Mouse (Mus musculus) hindbrain, embryonic 11.5 days (tissue): ENCODE data around the gene Srl. TPM values are rescaled to one million over a fixed set of nuclear protein-coding genes. Genes with fewer than 3 reads are reported as not detected.

Source experiments
- ATAC-seq: fragments of 200-750 bp; cut with Nextera tagmentation; 2 replicates; pipeline ENCODE4 v1.8.0; 2017; ENCODE audit warnings: mild to moderate bottlenecking, moderate TSS enrichment, moderate library complexity; ENCODE audit not compliant: low FRiP score
- DNase-seq: peaks from one replicate; pipeline ENCODE4 v3.0.0-alpha.2; 2015; ENCODE audit warnings: low spot score
- H3K27ac ChIP-seq: fragments of 300-500 bp; sonication (generic); 2 replicates; pipeline ENCODE4 v1.5.1; 2014; ENCODE audit warnings: mild to moderate bottlenecking, low read depth, low read length
- H3K27me3 ChIP-seq: fragments of 300-500 bp; sonication (generic); 2 replicates; pipeline ENCODE4 v1.6.1; 2014; ENCODE audit warnings: mild to moderate bottlenecking, low read length, moderate library complexity, mixed read lengths; ENCODE audit not compliant: control insufficient read depth, insufficient read depth
- H3K36me3 ChIP-seq: fragments of 300-500 bp; sonication (generic); 2 replicates; pipeline ENCODE4 v1.6.1; 2014; ENCODE audit warnings: mild to moderate bottlenecking, low read length, moderate library complexity, mixed read lengths; ENCODE audit not compliant: control insufficient read depth, insufficient read depth
- H3K4me1 ChIP-seq: fragments of 300-500 bp; sonication (generic); replicated peaks from 2 replicates; pipeline ENCODE4 v1.6.1; 2014; ENCODE audit warnings: low read length, mixed read lengths; ENCODE audit not compliant: control insufficient read depth, insufficient read depth
- H3K4me2 ChIP-seq: fragments of 300-500 bp; sonication (generic); replicated peaks from 2 replicates; pipeline ENCODE4 v1.6.1; 2014; ENCODE audit warnings: mild to moderate bottlenecking, low read depth, low read length
- H3K4me3 ChIP-seq: fragments of 300-500 bp; sonication (generic); 2 replicates; pipeline ENCODE4 v1.5.1; 2014; ENCODE audit warnings: low read depth, low read length
- H3K9ac ChIP-seq: fragments of 300-500 bp; sonication (generic); 2 replicates; pipeline ENCODE4 v1.6.1; 2014; ENCODE audit warnings: low read depth, low read length
- H3K9me3 ChIP-seq: fragments of 300-500 bp; sonication (generic); 2 replicates; pipeline ENCODE4 v1.6.1; 2016; ENCODE audit warnings: low read length; ENCODE audit not compliant: control insufficient read depth
- WGBS: fragments of 180-500 bp; shearing (Covaris S2); extraction: QIAGEN DNeasy Blood & Tissue Kit; methylation state at CpG from one replicate; pipeline ENCODE4 v1.1.7; 2014; 5-methylcytosine and 5-hydroxymethylcytosine counted together
- polyA plus RNA-seq: library from polyadenylated mRNA; unstranded; fragments of >200 nt; fragmentation: Nextera tagmentation; extraction: Ambion mirVana; gene quantifications from 2 replicates; pipeline ENCODE4 v1.2.1, GENCODE M21; 2014

Gene Srl
- polyA plus RNA-seq, 1 experiment from 2014 or later: 21.2 TPM

GRCm38 (mm10) chr16:4558384-4558979 lies 16.9 kb upstream of the Srl start:
- peaks cover 3% of the 10 kb centered on the region; the same call in 1 of the 2 replicates for H3K4me1 ChIP-seq
- H3K4me3 ChIP-seq: peak overlapping the region; percentile 72
- peak overlapping the region; percentile 85 for H3K9ac ChIP-seq
- no peaks in the 10 kb centered on the region for H3K27me3 ChIP-seq
- H3K36me3 ChIP-seq: no peaks in the 10 kb centered on the region
- under 1% methylated on average over 37 of the region's 38 CpGs for WGBS
- H3K9me3 ChIP-seq: no peaks in the 10 kb centered on the region
- H3K4me2 ChIP-seq: peak overlapping the region; percentile 92
- DNase-seq (peak; percentile 93), ATAC-seq (peak; percentile 93)
- H3K27ac ChIP-seq: peak overlapping the region; percentile 82

GRCm38 (mm10) chr16:4557949-4558348 lies 16.3 kb upstream of the Srl start:
- DNase-seq (no peak), ATAC-seq (peak; percentile 23)
- Histone ChIP-seq H3K36me3 (no peaks in the 10 kb centered on the region), H3K9me3 (no peaks in the 10 kb centered on the region), H3K4me3 (peak overlapping the region; percentile 72), H3K9ac (peak overlapping the region; percentile 85), H3K27me3 (no peaks in the 10 kb centered on the region), H3K4me1 (peaks cover 3% of the 10 kb centered on the region), H3K4me2 (peak overlapping the region; percentile 92), H3K27ac (peak overlapping the region; percentile 58)
- WGBS: 1% methylated on average over 19 of the region's 19 CpGs

GRCm38 (mm10) chr16:4557085-4557484 lies 15.5 kb upstream of the Srl start:
- WGBS: 87% methylated on average over 1 of the region's 1 CpGs
- Histone ChIP-seq H3K36me3 (no peaks in the 10 kb centered on the region), H3K27me3 (no peaks in the 10 kb centered on the region), H3K4me1 (peaks cover 6% of the 10 kb centered on the region), H3K27ac (no peak overlapping the region), H3K4me3 (peak overlapping the region; percentile 72), H3K9ac (peak overlapping the region; percentile 85; the same call in 1 of the 2 replicates), H3K4me2 (peak overlapping the region; percentile 92), H3K9me3 (no peaks in the 10 kb centered on the region)
- DNase-seq (no peak), ATAC-seq (no peak)

- Histone ChIP-seq H3K4me3 (no peak overlapping the region), H3K9me3 (no peaks in the 10 kb centered on the region), H3K27ac (no peak overlapping the region), H3K4me2 (no peak overlapping the region), H3K4me1 (peaks cover 6% of the 10 kb centered on the region), H3K9ac (no peak overlapping the region), H3K36me3 (no peaks in the 10 kb centered on the region), H3K27me3 (no peaks in the 10 kb centered on the region)
- no peak for ATAC-seq
- 97% methylated on average over 1 of the region's 1 CpGs for WGBS
- no peak for DNase-seq
These were observed 13.9 kb upstream of the Srl start for GRCm38 (mm10) chr16:4555555-4555954.

- DNase-seq (peak; percentile 41), ATAC-seq (0 out of 2 replicates have a peak, but pooled peaks have one; percentile 14)
- H3K9me3 ChIP-seq: no peaks in the 10 kb centered on the region
- H3K27ac ChIP-seq: no peak overlapping the region
- 0 out of 2 replicates have a peak overlapping the region, but pooled peaks have one; percentile 7 for H3K9ac ChIP-seq
- no peak overlapping the region for H3K4me3 ChIP-seq
- H3K4me2 ChIP-seq: no peak overlapping the region
- H3K4me1 ChIP-seq: peaks cover 6% of the 10 kb centered on the region
- no peaks in the 10 kb centered on the region for H3K27me3 ChIP-seq
- H3K36me3 ChIP-seq: no peaks in the 10 kb centered on the region
- WGBS: 55% methylated on average over 6 of the region's 6 CpGs
These were observed 11.4 kb upstream of the Srl start for GRCm38 (mm10) chr16:4552829-4553550.

- Histone ChIP-seq H3K27ac (no peak overlapping the region), H3K4me2 (no peak overlapping the region), H3K9ac (no peak overlapping the region), H3K9me3 (no peaks in the 10 kb centered on the region), H3K36me3 (0 out of 2 replicates have a peak, but pooled peaks cover 2% of the 10 kb centered on the region), H3K27me3 (no peaks in the 10 kb centered on the region), H3K4me3 (no peak overlapping the region), H3K4me1 (peaks cover 2% of the 10 kb centered on the region; the same call in 1 of the 2 replicates)
- no peak for ATAC-seq
- WGBS: 92% methylated on average over 12 of the region's 12 CpGs
- DNase-seq: no peak
These were observed 10.3 kb upstream of the Srl start for GRCm38 (mm10) chr16:4551885-4552284.

- H3K36me3 ChIP-seq: peaks cover 3% of the 10 kb centered on the region; the same call in 1 of the 2 replicates
These were observed 9.4 kb upstream of the Srl start for GRCm38 (mm10) chr16:4551056-4551455.

GRCm38 (mm10) chr16:4548953-4549688 lies 7.5 kb upstream of the Srl start:
- no peak overlapping the region for H3K4me2 ChIP-seq
- ATAC-seq (no peak), DNase-seq (no peak)
- peaks cover 7% of the 10 kb centered on the region for H3K36me3 ChIP-seq
- no peaks in the 10 kb centered on the region for H3K27me3 ChIP-seq
- no peak overlapping the region for H3K4me3 ChIP-seq
- H3K27ac ChIP-seq: no peak overlapping the region
- H3K4me1 ChIP-seq: peaks cover 2% of the 10 kb centered on the region; the same call in 1 of the 2 replicates
- H3K9ac ChIP-seq: no peak overlapping the region
- 91% methylated on average over 18 of the region's 18 CpGs for WGBS
- no peaks in the 10 kb centered on the region for H3K9me3 ChIP-seq

More at GRCm38 (mm10) chr16:4551056-4551455, 9.4 kb upstream of the Srl start:
- no peak overlapping the region for H3K4me2 ChIP-seq
- H3K9me3 ChIP-seq: no peaks in the 10 kb centered on the region
- H3K4me3 ChIP-seq: no peak overlapping the region
- peak; percentile 82 for DNase-seq
- no peaks in the 10 kb centered on the region for H3K27me3 ChIP-seq
- H3K27ac ChIP-seq: no peak overlapping the region
- WGBS: 42% methylated on average over 13 of the region's 13 CpGs
- H3K4me1 ChIP-seq: peaks cover 2% of the 10 kb centered on the region; the same call in 1 of the 2 replicates
- ATAC-seq: peak; percentile 63
- no peak overlapping the region for H3K9ac ChIP-seq
